Mouse (Mus musculus): ENCODE results near the gene Tep1. TPM values are rescaled to one million over a fixed set of nuclear protein-coding genes. Genes with fewer than 3 reads are reported as not detected.

Gene Tep1
- 6.6 and 24.2 TPM in 2 replicates for total RNA-seq (2017)

GRCm38 (mm10) chr14:50869889-50870804 lies at the start of gene Tep1:
Gene Tep1, minus strand, starts transcription at chr14:50870560.
- ATAC-seq (replicated peaks in 1 of 2; ENCODE audit: insufficient read depth in 1 of 2, low FRiP score in 2 of 2, low TSS enrichment in 1 of 2, low read depth in 1 of 2, poor library complexity in 2 of 2, severe bottlenecking in 2 of 2), result peak; percentile 95 to 96

GRCm38 (mm10) chr14:50911356-50911755 lies 41.0 kb upstream of the Tep1 start:
- ATAC-seq (replicated peaks in 1 of 2; ENCODE audit: insufficient read depth in 1 of 2, low FRiP score in 2 of 2, low TSS enrichment in 1 of 2, low read depth in 1 of 2, poor library complexity in 2 of 2, severe bottlenecking in 2 of 2), result no peak

- no peak for ATAC-seq (replicated peaks in 1 of 2; ENCODE audit: insufficient read depth in 1 of 2, low FRiP score in 2 of 2, low TSS enrichment in 1 of 2, low read depth in 1 of 2, poor library complexity in 2 of 2, severe bottlenecking in 2 of 2)
Observed at GRCm38 (mm10) chr14:50908126-50908525, 37.8 kb upstream of the Tep1 start.

- ATAC-seq (replicated peaks in 1 of 2; ENCODE audit: insufficient read depth in 1 of 2, low FRiP score in 2 of 2, low TSS enrichment in 1 of 2, low read depth in 1 of 2, poor library complexity in 2 of 2, severe bottlenecking in 2 of 2), result peak; percentile 49 to 62; a peak in 3 of 4 replicates
Observed at GRCm38 (mm10) chr14:50905327-50905726, 35.0 kb upstream of the Tep1 start.

GRCm38 (mm10) chr14:50904828-50905129 lies 34.4 kb upstream of the Tep1 start:
- ATAC-seq (replicated peaks in 1 of 2; ENCODE audit: insufficient read depth in 1 of 2, low FRiP score in 2 of 2, low TSS enrichment in 1 of 2, low read depth in 1 of 2, poor library complexity in 2 of 2, severe bottlenecking in 2 of 2), result no peak

GRCm38 (mm10) chr14:50903973-50904827 lies 33.8 kb upstream of the Tep1 start:
- peak; percentile 90 to 92 for ATAC-seq (replicated peaks in 1 of 2; ENCODE audit: insufficient read depth in 1 of 2, low FRiP score in 2 of 2, low TSS enrichment in 1 of 2, low read depth in 1 of 2, poor library complexity in 2 of 2, severe bottlenecking in 2 of 2)

GRCm38 (mm10) chr14:50897992-50898391 lies 27.6 kb upstream of the Tep1 start:
- ATAC-seq (replicated peaks in 1 of 2; ENCODE audit: insufficient read depth in 1 of 2, low FRiP score in 2 of 2, low TSS enrichment in 1 of 2, low read depth in 1 of 2, poor library complexity in 2 of 2, severe bottlenecking in 2 of 2), result peak; percentile 53 to 70

- 0 out of 4 replicates have a peak, but pooled peaks of 1 of the 2 experiments have one; percentile 33 for ATAC-seq (replicated peaks in 1 of 2; ENCODE audit: insufficient read depth in 1 of 2, low FRiP score in 2 of 2, low TSS enrichment in 1 of 2, low read depth in 1 of 2, poor library complexity in 2 of 2, severe bottlenecking in 2 of 2)
Observed at GRCm38 (mm10) chr14:50897374-50897765, 27.0 kb upstream of the Tep1 start, which contains the start of gene Klhl33. Gene Klhl33, minus strand, starts transcription at chr14:50897507.

GRCm38 (mm10) chr14:50896747-50897373 lies 26.5 kb upstream of the Tep1 start:
- ATAC-seq (replicated peaks in 1 of 2; ENCODE audit: insufficient read depth in 1 of 2, low FRiP score in 2 of 2, low TSS enrichment in 1 of 2, low read depth in 1 of 2, poor library complexity in 2 of 2, severe bottlenecking in 2 of 2), result no peak; a peak in 1 of 4 replicates

- ATAC-seq (replicated peaks in 1 of 2; ENCODE audit: insufficient read depth in 1 of 2, low FRiP score in 2 of 2, low TSS enrichment in 1 of 2, low read depth in 1 of 2, poor library complexity in 2 of 2, severe bottlenecking in 2 of 2), result no peak
Observed at GRCm38 (mm10) chr14:50895985-50896746, 25.8 kb upstream of the Tep1 start.

- no peak for ATAC-seq (replicated peaks in 1 of 2; ENCODE audit: insufficient read depth in 1 of 2, low FRiP score in 2 of 2, low TSS enrichment in 1 of 2, low read depth in 1 of 2, poor library complexity in 2 of 2, severe bottlenecking in 2 of 2)
Observed at GRCm38 (mm10) chr14:50895407-50895806, 25.0 kb upstream of the Tep1 start.

GRCm38 (mm10) chr14:50892541-50893459 lies 22.4 kb upstream of the Tep1 start:
- peak; percentile 49 to 57; a peak in 3 of 4 replicates for ATAC-seq (replicated peaks in 1 of 2; ENCODE audit: insufficient read depth in 1 of 2, low FRiP score in 2 of 2, low TSS enrichment in 1 of 2, low read depth in 1 of 2, poor library complexity in 2 of 2, severe bottlenecking in 2 of 2)

- ATAC-seq (replicated peaks in 1 of 2; ENCODE audit: insufficient read depth in 1 of 2, low FRiP score in 2 of 2, low TSS enrichment in 1 of 2, low read depth in 1 of 2, poor library complexity in 2 of 2, severe bottlenecking in 2 of 2), result no peak
Observed at GRCm38 (mm10) chr14:50892091-50892490, 21.7 kb upstream of the Tep1 start.

- ATAC-seq (replicated peaks in 1 of 2; ENCODE audit: insufficient read depth in 1 of 2, low FRiP score in 2 of 2, low TSS enrichment in 1 of 2, low read depth in 1 of 2, poor library complexity in 2 of 2, severe bottlenecking in 2 of 2), result no peak
Observed at GRCm38 (mm10) chr14:50891621-50892020, 21.3 kb upstream of the Tep1 start.

- no peak for ATAC-seq (replicated peaks in 1 of 2; ENCODE audit: insufficient read depth in 1 of 2, low FRiP score in 2 of 2, low TSS enrichment in 1 of 2, low read depth in 1 of 2, poor library complexity in 2 of 2, severe bottlenecking in 2 of 2)
Observed at GRCm38 (mm10) chr14:50876236-50876950, 6.0 kb upstream of the Tep1 start.

All from hematopoietic stem cell, adult 5-6 weeks (primary cell).